Mouse (Mus musculus) monocyte, adult 2 months (primary cell): ENCODE data around the gene Man1c1.

ENCODE experiments used
- DNase-seq, 2 experiments: peaks; one replicate each; pipeline ENCODE4 v3.0.0; 2022; ENCODE audit warnings: low spot score in 2 of 2, low read depth in 1 of 2

Gene Man1c1

GRCm38 (mm10) chr4:134644410-134644809 is 59.7 kb downstream of the Man1c1 start:
- DNase-seq = no peak

DNA sequence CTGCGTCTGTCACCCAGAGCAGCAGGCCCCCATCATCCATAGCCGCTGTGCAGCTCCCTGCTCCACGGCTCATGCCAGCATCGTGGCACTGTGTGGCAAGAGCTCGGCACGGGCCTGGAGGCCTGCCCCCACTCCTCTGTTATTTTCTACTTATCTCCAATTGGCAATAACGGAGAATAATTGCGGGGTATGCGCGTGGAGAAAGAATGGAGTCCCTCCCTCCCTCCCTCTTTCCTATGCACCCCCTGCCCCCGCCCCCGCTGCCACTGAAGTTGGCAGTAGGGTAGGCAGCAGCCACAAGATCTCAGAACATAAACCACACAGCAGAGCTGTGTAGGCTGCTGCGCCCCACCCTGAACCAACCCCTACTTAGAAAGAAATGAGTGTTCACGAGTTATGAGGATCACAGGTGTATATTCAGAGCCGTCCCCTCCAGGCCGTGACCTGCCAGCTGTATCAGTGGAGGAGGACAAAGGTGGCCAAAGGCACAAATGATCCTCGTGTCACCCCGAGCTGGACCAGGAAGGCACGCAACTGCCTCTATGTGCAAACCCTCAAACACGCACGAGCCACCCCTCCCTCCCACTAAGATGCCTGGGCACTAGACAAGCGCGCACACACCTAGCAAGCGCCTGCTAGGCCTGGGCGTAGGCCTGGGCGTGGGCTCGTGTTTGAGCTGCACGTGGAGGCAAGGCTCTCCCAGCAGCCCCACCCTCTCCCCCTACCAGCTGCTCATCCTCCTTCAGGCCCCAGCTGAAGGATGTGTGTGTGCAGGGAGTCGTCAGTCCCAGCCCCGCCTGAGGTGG is 62.2 kb downstream of the Man1c1 start:
- DNase-seq = no peak

DNA sequence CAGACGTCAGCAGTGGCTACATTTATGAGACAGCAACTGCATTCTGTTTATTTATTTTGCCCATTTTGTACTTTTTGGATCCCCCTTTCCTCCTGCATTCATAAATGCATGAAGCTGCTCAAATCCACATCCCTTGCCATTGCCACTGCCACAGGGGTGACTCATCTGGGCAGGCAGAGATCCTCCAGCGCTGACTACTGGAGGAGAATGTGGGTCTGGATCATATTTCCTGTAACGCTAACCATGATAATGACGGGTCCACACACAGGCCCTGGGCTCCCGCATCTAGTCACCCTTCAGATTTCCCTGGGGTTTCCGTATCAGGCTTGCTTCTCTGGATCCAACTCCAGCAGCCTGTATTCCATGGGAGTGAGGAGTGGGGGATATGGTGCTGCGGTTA is 64.8 kb downstream of the Man1c1 start:
- DNase-seq = no peak

DNA sequence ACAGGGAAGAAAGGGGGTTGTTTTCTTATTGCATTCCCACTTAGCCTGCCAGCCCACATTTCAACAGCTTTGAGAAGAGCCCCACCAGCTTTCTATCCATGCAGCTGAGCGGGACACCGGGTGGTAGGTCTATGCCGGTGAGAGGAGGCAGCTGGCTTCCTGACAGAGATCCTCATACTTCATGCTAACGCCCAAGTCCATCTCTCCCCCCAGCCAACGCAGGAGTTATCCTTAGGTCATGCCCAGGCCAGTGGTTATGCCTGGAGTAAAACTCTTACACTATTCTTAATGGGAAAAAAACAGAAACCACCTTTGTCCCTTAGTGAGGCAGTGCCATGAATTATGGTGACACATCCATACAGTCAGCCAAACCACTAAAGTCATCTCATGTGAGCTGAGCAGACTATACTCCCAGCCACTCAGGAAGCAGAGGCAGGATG is 66.0 kb downstream of the Man1c1 start:
- DNase-seq = no peak

- no peak for DNase-seq
Observed at GRCm38 (mm10) chr4:134636406-134636805, 67.7 kb downstream of the Man1c1 start.

DNA sequence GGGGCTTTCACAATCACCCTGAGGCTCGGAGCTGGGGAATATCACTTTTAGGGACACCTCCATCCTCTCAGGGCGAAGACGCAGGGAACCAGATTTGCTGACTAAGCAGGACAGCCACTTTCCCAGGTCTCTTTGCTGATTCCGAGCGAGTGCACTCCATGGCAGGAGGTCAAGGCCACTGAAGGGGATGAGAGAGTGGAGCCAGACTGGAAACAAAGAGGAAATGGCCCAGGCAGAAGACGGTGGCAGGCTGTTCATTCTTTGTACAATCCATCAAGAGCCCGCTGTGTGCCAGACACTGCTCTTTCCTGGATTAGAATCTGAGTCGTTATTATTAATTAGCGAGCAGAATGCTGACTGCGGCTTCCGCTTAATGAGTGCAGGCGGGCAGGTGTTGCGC is 70.1 kb downstream of the Man1c1 start:
- DNase-seq = no peak

- no peak for DNase-seq
Observed at GRCm38 (mm10) chr4:134632131-134632711, 71.9 kb downstream of the Man1c1 start.

DNA sequence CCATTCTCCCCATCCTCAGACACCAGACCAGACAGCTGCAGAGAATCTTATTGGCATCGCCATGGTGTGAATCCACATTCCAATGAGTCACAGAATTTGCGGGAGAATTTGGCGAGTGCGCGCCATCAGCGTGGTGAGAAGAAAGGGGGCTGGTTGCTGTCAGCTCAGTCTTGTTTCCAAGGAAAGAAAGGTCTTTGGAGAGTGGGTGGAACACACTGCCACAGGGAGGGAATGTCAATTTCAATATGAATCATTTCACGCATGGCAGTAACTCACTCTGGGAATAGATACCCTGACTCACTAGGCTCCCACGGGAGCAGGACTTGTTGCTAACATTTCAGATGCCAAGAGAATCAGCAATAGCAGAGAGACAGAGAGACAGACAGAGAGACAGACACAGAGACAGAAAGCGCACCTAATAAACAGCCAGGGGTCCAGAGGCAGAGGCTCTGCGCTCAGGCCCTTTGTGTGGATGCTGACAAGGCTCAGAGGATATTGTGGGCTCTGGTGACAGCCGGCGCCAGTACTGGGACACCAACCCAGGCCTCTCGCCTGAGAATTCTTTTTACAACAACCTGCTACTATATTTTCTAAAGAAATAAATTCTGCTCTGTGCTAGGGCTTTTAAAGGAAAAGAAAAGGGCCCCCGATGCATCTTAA is 72.5 kb downstream of the Man1c1 start:
- no peak for DNase-seq

DNA sequence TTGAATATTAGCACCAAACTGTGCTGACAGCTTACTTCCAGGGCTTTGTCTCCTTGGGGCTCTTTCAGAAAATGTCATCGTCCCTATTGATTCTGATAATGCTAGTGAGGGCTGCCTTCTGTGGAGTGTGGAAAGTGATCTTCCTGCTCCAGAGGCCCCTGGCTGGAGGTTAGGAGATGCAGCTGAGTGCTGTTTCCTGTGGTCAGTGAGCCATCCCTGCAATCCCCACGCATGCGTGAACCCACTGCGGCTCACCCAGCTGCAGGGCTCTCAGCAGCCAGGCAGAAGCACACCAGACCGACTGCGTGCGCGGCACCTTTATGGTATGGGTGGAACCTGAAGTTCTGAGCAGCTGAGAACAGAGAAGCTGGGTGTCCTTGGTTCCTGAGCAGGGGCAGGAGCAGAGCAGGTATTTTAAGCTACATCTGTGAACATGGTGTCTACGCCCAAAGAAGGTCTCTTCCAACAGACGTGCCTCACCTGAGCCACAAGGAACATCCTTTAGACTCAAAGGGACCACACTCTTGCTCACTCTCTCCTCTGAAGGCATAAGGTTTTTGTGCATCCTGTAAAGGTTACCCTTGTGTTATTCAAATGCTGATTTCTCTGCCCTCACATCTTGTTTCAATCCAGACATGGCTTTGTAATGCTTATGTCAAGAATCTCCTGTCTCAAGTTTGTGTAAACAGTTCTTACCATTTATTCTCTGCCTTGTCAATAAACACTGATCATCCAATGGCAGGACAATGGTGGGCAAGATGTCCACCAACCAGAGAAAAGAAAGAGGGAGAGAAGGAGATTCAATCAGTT is 75.3 kb downstream of the Man1c1 start:
- DNase-seq = no peak

- DNase-seq = no peak
Observed at GRCm38 (mm10) chr4:134628058-134628457, 76.0 kb downstream of the Man1c1 start.

GRCm38 (mm10) chr4:134626883-134627282 is 77.2 kb downstream of the Man1c1 start:
- DNase-seq = no peak

GRCm38 (mm10) chr4:134626350-134626749 is 77.7 kb downstream of the Man1c1 start:
- DNase-seq = no peak

DNA sequence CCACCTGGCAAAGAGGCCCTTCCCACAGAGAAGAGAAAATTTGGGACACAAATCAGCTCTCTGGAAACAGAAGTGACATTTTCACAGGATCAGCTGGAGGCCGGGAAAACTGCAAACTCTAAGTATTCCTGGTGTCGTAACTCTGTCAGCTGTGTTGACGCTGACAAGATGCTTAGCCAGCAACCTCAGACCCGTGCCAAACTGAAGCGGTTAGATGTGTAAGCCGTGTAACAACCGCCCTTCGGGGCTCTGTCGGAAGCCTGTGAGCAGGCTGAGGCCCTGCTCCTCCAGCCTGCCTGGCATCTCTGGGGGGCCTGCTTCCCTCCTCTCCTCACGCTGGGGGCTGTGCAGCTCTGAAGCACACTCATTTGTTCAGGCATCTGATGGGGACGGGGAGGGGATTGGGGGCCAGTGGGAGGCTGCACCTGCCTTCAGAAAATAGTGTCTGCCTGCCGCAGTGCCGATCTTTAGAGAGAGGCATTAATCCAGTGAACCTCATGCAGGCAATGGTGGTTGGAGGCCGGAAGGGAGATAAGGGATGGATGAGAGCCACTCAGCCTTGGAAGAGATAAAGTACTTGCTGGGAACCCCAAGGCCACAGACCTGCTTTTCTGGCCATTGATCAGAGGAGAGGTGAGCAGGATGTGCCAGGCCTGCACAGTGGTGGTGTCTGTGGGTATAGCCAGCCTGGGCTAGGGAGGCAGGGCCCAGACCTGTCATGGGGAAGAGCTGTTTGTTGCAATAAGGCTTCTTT is 79.8 kb downstream of the Man1c1 start:
- DNase-seq = no peak

DNA sequence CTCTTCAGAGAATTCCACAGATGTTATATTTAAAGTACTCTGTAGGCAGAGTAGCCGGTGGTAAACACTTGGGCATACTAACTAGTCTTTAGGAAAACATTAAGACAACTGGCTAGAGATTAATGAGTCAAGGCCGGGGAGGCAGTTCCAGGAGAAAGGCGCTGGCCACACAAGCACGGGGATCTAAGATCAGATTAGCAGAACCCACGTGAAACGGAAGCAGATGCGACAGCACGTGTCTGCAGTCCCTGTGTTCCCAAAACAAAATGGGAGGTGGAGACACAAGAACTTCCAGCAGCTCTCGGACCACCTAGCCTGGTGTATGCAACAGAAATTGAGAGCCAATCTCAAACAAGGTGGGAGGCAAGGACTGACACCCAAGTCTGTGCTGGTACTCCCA is 82.4 kb downstream of the Man1c1 start:
- DNase-seq = no peak

DNA sequence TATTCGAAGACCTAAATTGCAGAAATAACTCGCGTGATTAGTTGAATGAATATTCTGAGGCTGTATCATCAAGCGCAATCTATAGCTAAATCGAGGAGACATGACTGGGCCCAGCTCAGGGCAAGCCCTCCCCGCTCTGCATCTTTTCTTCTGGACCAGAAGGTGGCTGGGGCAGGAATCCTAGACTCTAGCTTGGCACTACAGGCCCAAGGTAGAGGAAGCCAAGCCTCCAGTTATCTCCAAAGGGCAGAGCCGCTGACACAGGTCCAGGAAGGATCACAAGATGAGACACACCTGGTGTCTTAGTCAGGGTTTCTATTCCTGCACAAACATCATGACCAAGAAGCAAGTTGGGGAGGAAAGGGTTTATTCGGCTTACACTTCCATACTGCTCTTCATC is 83.8 kb downstream of the Man1c1 start:
- no peak for DNase-seq

DNA sequence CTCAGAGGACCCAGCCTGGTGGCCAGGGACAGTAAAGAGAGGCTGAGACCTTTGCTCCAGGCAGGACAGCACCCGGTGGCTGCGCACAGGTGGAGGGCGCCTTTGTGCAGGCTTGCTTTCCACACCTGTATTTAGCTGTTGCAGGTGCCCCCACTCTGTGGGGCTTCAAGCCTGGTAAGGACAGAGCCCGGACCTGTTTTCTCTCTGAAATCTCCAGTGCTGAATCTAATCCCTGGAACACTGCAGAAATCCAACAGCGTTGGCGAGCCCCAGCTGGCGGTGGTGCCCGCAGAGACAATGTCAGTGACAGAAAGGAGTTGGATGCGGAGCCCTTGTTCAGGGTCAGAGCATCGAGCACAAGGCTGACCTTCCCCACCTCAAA is 84.6 kb downstream of the Man1c1 start:
- no peak for DNase-seq

GRCm38 (mm10) chr4:134618810-134619488 is 85.1 kb downstream of the Man1c1 start:
- peak; percentile 37 to 65 for DNase-seq

DNA sequence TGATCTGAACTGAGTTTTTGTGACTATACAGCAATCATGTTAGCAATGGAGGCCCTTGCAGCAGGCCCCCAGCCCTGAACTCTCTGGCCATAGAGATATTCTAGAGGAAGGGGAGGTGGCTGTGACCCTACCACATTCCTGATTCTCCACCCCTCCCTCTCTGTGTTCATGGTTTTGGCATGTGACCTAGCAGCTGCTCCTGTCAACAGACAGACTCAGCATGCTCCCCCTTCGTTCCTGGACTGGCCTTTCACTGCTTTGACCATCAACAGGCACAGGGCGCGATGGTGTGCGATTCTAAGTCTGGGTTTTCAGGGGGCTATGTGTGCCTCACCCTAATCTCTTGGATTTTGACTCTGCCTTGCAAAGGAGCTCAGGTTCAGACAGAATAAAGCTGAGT is 86.3 kb downstream of the Man1c1 start:
- DNase-seq = no peak

- no peak for DNase-seq
Observed at GRCm38 (mm10) chr4:134615929-134616625, 88.0 kb downstream of the Man1c1 start.
